Mouse (Mus musculus) kidney, adult 2 months (tissue): Measurements from ENCODE around the gene Gad2. TPM values are rescaled to one million over a fixed set of nuclear protein-coding genes. Genes with fewer than 3 reads are reported as not detected.

Experiments used
- DNase-seq: peaks from one replicate; pipeline ENCODE4 v3.0.0; 2021
- H3K27ac ChIP-seq: fragments of 200-500 bp; 2 replicates; pipeline ENCODE4 v1.5.1; 2012; ENCODE audit warnings: low read depth, low read length, control low read depth, inconsistent platforms; ENCODE audit not compliant: insufficient read depth
- H3K27me3 ChIP-seq: fragments of 200-500 bp; replicated peaks from 2 replicates; pipeline ENCODE4 v1.6.1; 2012; ENCODE audit warnings: mild to moderate bottlenecking, moderate library complexity, low read length, inconsistent platforms; ENCODE audit not compliant: control insufficient read depth, insufficient read depth
- H3K36me3 ChIP-seq: fragments of 200-500 bp; 2 replicates; pipeline ENCODE4 v1.6.1; 2012; ENCODE audit warnings: mild to moderate bottlenecking, moderate library complexity, low read length, inconsistent platforms; ENCODE audit not compliant: control insufficient read depth, insufficient read depth
- H3K4me1 ChIP-seq: fragments of 200-500 bp; 2 replicates; pipeline ENCODE4 v1.6.1; 2011; ENCODE audit warnings: low read length; ENCODE audit not compliant: control insufficient read depth, insufficient read depth
- H3K4me3 ChIP-seq: fragments of 200-500 bp; 2 replicates; pipeline ENCODE4 v1.5.1; 2011; ENCODE audit warnings: mild to moderate bottlenecking, low read depth, low read length, control low read depth; ENCODE audit not compliant: insufficient read depth
- CTCF ChIP-seq: fragments of 200-500 bp; conservative IDR thresholded peaks from 2 replicates; pipeline ENCODE4 v1.5.1; 2011; ENCODE audit warnings: low read depth, mild to moderate bottlenecking, control low read depth, low read length, moderate library complexity, mixed read lengths; ENCODE audit not compliant: insufficient read depth, insufficient read length
- POLR2A ChIP-seq: fragments of 200-500 bp; IDR thresholded peaks from one replicate; pipeline ENCODE4 v1.6.1; 2011; ENCODE audit warnings: low read depth, low read length, control low read depth
- WGBS: fragments of 180-500 bp; shearing (Covaris S2); methylation state at CpG from one replicate; pipeline ENCODE4 v1.1.7; 2018; 5-methylcytosine and 5-hydroxymethylcytosine counted together
- polyA plus RNA-seq: library from polyadenylated mRNA; depleted of rRNA; stranded (reverse); fragments of >200 nt; gene quantifications from 2 replicates; pipeline ENCODE4 v1.2.3, GENCODE M21; 2012; rRNA removed

The Gad2 gene
- polyA plus RNA-seq, 1 experiment, result not detected

DNA sequence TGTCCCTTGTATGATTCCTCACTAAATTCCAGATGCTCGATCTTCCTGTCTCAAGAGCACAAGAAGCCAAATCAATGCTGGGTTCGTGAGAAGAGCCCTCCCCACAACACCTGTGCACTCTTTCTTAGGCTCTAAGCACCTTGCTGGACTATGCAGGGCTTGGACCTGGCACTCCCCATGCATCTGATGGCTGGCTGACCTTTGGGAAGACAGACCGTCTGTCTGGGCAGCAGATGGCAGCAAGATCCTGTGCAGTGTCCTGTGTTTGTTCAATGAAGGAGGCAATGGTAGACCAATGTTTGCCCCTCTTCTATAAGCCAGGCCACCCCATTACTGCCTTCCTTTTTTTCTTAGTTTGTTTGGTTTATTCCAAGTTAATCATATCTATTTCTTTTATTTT lies 119.2 kb downstream of the Gad2 start:
- Histone ChIP-seq H3K4me1 (no peaks in the 10 kb centered on the region), H3K4me3 (no peak overlapping the region), H3K27ac (no peak overlapping the region), H3K36me3 (no peaks in the 10 kb centered on the region), H3K27me3 (no peaks in the 10 kb centered on the region)
- peak; percentile 12 for DNase-seq
- TF ChIP-seq CTCF (peak; percentile 45), POLR2A (no peak)
- WGBS, result 65% methylated on average over 3 of the region's 3 CpGs

Other genes with a start within 250 kb of the Gad2 start
- 0.69 and 2.0 TPM in 2 replicates for gene Apbb1ip, start 151.9 kb downstream of the Gad2 start, polyA plus RNA-seq